Comparison of ENCODE assay signal across 9 mouse cellular contexts in the genomic region with DNA sequence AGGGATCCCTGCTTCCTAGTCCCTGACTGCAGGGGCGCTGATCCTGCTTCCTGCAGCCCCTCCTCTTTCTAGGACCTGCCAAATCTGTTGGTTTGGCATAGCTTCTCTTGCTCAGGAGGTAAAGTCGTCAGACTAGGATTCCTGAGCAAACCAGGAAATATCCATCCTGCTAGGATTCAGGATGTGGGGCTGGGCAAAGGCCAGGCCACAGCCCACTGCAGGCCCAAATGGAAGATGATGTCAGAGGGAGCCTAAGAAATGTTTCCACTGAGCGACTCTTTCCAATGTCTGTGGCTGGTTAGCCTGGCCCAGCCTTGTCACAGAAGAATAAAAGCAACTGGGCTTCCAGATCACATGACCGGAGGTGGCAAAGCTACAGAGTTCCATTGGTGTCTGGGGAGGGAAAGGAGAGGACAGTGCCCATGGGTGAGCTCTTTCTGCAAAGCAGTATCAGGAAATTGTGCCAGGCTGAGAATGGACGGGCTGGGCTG. TPM values are rescaled to one million over a fixed set of nuclear protein-coding genes. Genes with fewer than 3 reads are reported as not detected.
DNase-seq lines count a peak whose midpoint lies in the region; ATAC-seq lines count a peak whose summit lies in the region.
"Had no signal": no experiment of that assay in that cellular context is flagged by ENCODE, and none has a peak within 500 bp of the region (broad histone marks: within the 10 kb centered on the region; RNA-seq: fewer than 3 reads in every experiment).

No protein-coding gene starts in this region.

- H3K27me3 ChIP-seq in heart, embryonic 10.5 days (ENCODE audit: insufficient read depth, poor library complexity, severe bottlenecking), result peaks cover 21% of the 10 kb centered on the region
- H3K27me3 ChIP-seq in midbrain, embryonic 15.5 days (replicated peaks), result no peaks in the 10 kb centered on the region

- H3K4me3 ChIP-seq in heart, embryonic 10.5 days, result no peak overlapping the region
- H3K4me3 ChIP-seq in midbrain, embryonic 15.5 days, result no peak overlapping the region

- H3K36me3 ChIP-seq in heart, embryonic 10.5 days, result no peaks in the 10 kb centered on the region
- H3K36me3 ChIP-seq in midbrain, embryonic 15.5 days (replicated peaks), result no peaks in the 10 kb centered on the region

- peak; percentile 69 to 72 for DNase-seq in cerebellum, postnatal 10 days
- DNase-seq in cerebellum, adult 11-12 months, result no peak
- DNase-seq in CD4-positive helper T cell, adult 2 months (ENCODE audit: low read depth, low spot score), result peak; percentile 22
- DNase-seq in heart, embryonic 10.5 days (ENCODE audit: low spot score), result no peak
- peak; percentile 37 to 61 for DNase-seq in kidney, postnatal 4 days
- DNase-seq in left cerebral cortex, adult 18-20 months (ENCODE audit: low spot score in 2 of 2), result no peak
- no peak for DNase-seq in layer of hippocampus, adult 11-12 months (ENCODE audit: low spot score)

- H3K9ac ChIP-seq in midbrain, embryonic 15.5 days, result no peak overlapping the region

- H3K27ac ChIP-seq in heart, embryonic 10.5 days, result peak overlapping the region; percentile 84
- H3K27ac ChIP-seq in midbrain, embryonic 15.5 days, result no peak overlapping the region

- no peak overlapping the region for H3K4me2 ChIP-seq in midbrain, embryonic 15.5 days

- 40% methylated on average over 5 of the region's 5 CpGs for WGBS in heart, embryonic 10.5 days
- WGBS in midbrain, embryonic 15.5 days, result 44% methylated on average over 5 of the region's 5 CpGs

- ATAC-seq in midbrain, embryonic 15.5 days (replicated peaks), result no peak

- H3K4me1 ChIP-seq in heart, embryonic 10.5 days, result peaks cover 28% of the 10 kb centered on the region
- peaks cover 9% of the 10 kb centered on the region; the same call in 1 of the 2 replicates for H3K4me1 ChIP-seq in midbrain, embryonic 15.5 days

- no peaks in the 10 kb centered on the region for H3K9me3 ChIP-seq in heart, embryonic 10.5 days
- no peaks in the 10 kb centered on the region for H3K9me3 ChIP-seq in midbrain, embryonic 15.5 days

RNA-seq across cellular contexts. Expression of gene Sphk1, which starts 7.0 kb away (rescaled TPM):
- polyA plus RNA-seq in heart, embryonic 10.5 days (2016; fragmentation: Nextera tagmentation; extraction: Ambion mirVana), result 2.3 and 2.7 TPM in 2 replicates
- 5.3 and 7.3 TPM in 2 replicates for polyA plus RNA-seq in midbrain, embryonic 15.5 days (2015; fragmentation: Nextera tagmentation; extraction: Ambion mirVana)
- total RNA-seq in left cerebral cortex, adult 18-20 months (2021), result 1 to 10 TPM; 7.9 to 9.9 TPM

RNA-seq across cellular contexts. Expression of gene Prpsap1, which starts 29.7 kb away (rescaled TPM):
- 120 and 142 TPM in 2 replicates for polyA plus RNA-seq in heart, embryonic 10.5 days (2016; fragmentation: Nextera tagmentation; extraction: Ambion mirVana)
- polyA plus RNA-seq in midbrain, embryonic 15.5 days (2015; fragmentation: Nextera tagmentation; extraction: Ambion mirVana), result 199 and 200 TPM in 2 replicates
- total RNA-seq in left cerebral cortex, adult 18-20 months (2021), result 10 to 100 TPM; 82.7 to 89.4 TPM

RNA-seq across cellular contexts. Expression of gene Ube2o, which starts 57.5 kb away (rescaled TPM):
- 8.5 and 10.3 TPM in 2 replicates for polyA plus RNA-seq in heart, embryonic 10.5 days (2016; fragmentation: Nextera tagmentation; extraction: Ambion mirVana)
- 31.4 and 36.6 TPM in 2 replicates for polyA plus RNA-seq in midbrain, embryonic 15.5 days (2015; fragmentation: Nextera tagmentation; extraction: Ambion mirVana)
- 100 to 1,000 TPM; 123 TPM for total RNA-seq in left cerebral cortex, adult 18-20 months (2021)

RNA-seq across cellular contexts. Expression of gene Qrich2, which starts 57.7 kb away (rescaled TPM):
- polyA plus RNA-seq in heart, embryonic 10.5 days (2016; fragmentation: Nextera tagmentation; extraction: Ambion mirVana), result 0.30 TPM in 1 of 2 replicates, not detected in the other
- polyA plus RNA-seq in midbrain, embryonic 15.5 days (2015; fragmentation: Nextera tagmentation; extraction: Ambion mirVana), result not detected in 2 replicates
- under 1 TPM in 1 of 2 experiments, not detected in 1; 0.05 TPM for total RNA-seq in left cerebral cortex, adult 18-20 months (2021)
- polyA plus RNA-seq: neural tube, embryonic 14.5 days had no signal

Comparison
In these comparisons a context has a peak if more than half of its experiments do, and no peak if none do; other contexts are left out.
1. DNase-seq: peak in cerebellum, postnatal 10 days (2 of 2), CD4-positive helper T cell, adult 2 months (single experiment) and kidney, postnatal 4 days (2 of 2); none in cerebellum, adult 11-12 months (single experiment), heart, embryonic 10.5 days (single experiment), left cerebral cortex, adult 18-20 months (0 of 2) and layer of hippocampus, adult 11-12 months (single experiment).